Mouse (Mus musculus) embryo, embryonic 11 days (tissue): ENCODE measurements at regions not wholly inside any gene's neighbourhood (a gene's known extent, or its start where the extent isn't known, plus 50 kb on each side); places are given as distances from the start of the nearest gene placed in this dataset.
A peak's percentile ranks its signal among the peaks of the same experiment; 100 is the strongest.

Source experiments
- DNase-seq: peaks from one replicate; pipeline ENCODE4 v3.0.0-alpha.2; 2015

GRCm38 (mm10) chr10:24444572-24444971 lies 150.7 kb upstream of the Ccn2 start:
- DNase-seq: no peak

- no peak for DNase-seq
Measured at GRCm38 (mm10) chr10:24445036-24445435, 150.2 kb upstream of the Ccn2 start.

- no peak for DNase-seq
Measured at GRCm38 (mm10) chr10:24446168-24446567, 149.1 kb upstream of the Ccn2 start.

- no peak for DNase-seq
Measured at GRCm38 (mm10) chr10:24447135-24447534, 148.1 kb upstream of the Ccn2 start.

DNA sequence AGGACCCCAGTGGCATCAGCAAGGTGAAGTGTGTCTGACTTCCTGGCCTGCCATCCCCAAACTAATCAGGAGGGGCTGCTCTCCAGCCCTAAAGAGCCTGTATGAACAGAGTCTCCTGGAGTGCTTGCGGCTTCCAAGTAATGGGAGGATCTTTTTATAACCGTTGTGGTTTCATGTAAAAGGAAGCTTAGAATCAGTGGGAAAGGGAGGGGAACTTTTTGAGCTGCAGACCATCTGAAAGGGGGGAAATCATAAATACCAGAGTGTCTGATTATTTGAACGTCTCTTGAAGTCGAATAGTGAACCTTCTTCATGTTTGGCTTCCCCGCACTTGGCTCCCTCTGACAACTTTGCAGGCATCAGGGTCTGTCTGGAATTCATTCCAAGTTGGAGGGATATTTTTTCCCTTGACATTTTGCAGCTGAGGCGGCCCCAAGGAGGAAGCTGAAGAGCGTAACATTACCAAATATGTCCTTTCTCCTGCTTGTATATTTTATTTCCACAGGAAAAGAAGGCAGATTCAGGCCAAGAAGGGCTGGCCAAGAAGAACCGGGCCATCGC lies 147.2 kb upstream of the Ccn2 start:
- DNase-seq: no peak

GRCm38 (mm10) chr10:24453507-24453906 lies 141.7 kb upstream of the Ccn2 start:
- no peak for DNase-seq

DNA sequence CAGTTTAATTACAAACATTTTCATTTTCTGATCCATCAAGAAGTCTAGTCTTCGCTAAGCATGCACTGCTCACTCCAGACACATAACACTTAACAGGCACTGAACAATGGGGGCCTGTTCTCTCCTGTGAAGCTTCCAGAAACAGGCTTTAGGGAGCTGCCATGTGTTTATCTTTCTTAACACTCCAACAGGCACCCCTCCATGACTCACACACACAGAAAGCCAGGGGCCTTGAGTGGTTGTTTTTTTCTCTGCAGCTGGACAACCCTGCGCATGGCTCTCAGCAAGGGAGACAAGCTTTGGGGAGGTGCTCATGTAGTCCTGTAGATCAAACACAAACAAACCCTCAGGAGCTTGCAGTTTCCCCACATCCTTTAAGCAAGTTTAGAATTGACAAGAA lies 136.6 kb upstream of the Ccn2 start:
- peak; percentile 29 for DNase-seq

- DNase-seq: no peak
Measured at GRCm38 (mm10) chr10:24463873-24464272, 131.4 kb upstream of the Ccn2 start.

DNA sequence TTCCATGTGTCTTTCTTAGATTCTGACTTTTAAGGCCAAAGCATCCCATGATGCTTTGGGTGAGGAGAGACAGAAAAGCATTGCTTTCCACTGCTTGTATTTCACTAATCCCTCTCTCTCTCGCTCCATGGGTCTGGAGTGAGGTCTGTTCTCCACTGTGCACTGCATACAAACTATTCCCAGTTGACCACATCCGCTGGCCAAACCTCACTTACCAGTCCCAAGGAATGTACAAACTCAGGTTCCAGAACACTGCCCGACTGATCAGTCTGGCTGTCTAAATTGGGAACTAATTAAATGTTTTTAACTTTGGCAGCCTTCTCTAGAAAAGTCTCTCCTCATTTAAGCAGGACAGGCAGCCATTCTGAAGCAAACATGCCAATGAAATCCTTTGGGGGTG lies 130.9 kb upstream of the Ccn2 start:
- no peak for DNase-seq

GRCm38 (mm10) chr10:24469741-24470140 lies 125.5 kb upstream of the Ccn2 start:
- no peak for DNase-seq

GRCm38 (mm10) chr10:24471521-24471920 lies 123.7 kb upstream of the Ccn2 start:
- DNase-seq: no peak

- DNase-seq: no peak
Measured at GRCm38 (mm10) chr10:24476288-24476687, 119.0 kb upstream of the Ccn2 start.

DNA sequence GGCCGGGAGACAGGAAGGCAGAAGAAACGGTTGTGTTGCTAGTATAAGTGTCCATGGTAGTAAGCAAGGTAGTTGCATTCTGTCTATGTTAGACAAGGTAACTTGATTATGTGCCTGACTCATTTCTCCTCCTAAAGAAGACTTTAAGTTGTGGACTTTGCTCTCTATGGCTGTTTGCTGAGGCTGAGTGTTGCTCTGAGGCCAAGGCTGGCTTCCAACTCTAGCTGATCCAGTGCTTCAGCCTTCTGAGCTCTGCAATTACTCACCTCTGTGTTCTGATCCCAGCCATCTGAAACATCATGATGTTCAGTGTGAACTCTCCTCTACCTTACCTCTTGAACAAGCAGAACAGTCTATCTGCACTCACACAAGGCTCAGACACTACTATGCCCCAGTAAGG lies 116.7 kb upstream of the Ccn2 start:
- no peak for DNase-seq

DNA sequence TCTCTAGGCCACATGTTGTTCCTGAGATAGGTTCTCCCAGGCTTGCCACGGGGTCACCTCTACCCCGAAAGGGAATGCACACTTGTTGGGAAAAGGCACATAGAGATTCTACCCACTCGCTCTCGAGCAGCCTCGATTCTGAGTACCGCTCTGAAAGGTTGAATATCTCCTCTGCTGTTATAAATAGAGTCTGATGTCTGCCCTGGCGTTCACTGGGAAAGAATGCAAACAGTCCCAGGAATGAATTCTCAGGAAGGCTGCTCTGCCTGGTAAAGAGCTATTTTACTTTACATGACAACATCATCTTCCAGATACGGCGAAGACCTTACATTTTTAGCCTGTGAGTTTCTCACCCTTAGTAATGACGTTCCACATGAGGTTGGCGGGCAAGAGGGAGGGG lies 116.1 kb upstream of the Ccn2 start:
- no peak for DNase-seq

DNA sequence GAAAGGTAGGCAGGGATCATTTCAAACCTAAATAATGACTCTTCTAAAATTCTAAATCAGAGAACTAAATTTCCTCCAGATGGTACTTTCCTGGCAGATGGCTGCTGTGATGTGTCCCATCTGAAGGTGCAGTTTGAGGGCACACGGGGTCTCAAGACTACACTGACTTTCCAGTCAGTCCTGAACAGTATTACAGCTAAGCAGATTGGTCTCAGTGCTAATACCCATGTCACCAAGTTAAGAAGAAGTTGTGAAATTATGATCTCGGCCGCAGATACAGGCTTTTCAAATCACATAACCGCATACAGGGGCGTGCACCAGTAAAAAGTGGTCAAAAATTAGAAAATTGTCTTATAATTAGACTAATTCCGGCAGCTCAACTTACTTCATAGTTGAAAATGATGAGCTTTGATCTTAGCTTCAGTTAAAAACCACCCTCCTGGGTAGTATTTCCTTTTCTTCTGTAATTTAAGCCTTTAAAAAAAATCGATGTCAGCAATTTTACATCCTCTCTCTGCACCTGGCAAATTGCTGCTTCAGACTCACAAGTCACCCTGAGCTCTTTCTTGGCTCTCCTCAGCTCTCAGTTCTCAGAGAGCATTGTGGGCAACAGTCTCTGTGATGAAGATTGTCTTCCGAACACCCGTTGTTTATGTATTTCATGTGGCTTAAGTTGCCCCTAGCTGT lies 113.2 kb upstream of the Ccn2 start:
- peak; percentile 22 for DNase-seq

GRCm38 (mm10) chr10:24483053-24483452 lies 112.2 kb upstream of the Ccn2 start:
- DNase-seq: no peak

DNA sequence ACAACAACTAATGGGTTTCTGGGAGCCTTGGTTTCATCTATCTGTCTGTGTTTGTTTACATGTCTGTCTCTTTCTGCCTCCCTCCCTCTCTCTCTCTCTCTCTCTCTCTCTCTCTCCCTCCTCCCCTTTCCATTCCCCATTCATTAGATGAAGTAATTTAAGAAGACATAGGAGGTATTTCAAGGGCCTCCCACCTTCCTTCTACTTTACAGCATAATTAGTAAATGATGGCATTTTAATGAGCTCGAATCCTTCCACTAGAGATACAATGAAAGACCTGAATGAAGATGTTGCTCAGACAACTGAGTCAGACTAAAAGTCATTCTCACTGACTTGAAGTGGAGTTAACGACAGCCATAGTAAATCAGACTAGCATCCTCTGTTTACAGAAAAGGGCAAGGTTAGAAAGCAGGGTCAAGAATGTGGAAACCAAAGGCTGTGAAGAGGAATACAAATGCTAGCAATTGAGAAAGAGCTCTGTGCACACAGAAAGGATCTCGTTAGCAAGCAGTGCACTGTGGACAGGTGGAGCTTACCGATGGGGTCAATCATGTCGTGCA lies 111.1 kb upstream of the Ccn2 start:
- no peak for DNase-seq

DNA sequence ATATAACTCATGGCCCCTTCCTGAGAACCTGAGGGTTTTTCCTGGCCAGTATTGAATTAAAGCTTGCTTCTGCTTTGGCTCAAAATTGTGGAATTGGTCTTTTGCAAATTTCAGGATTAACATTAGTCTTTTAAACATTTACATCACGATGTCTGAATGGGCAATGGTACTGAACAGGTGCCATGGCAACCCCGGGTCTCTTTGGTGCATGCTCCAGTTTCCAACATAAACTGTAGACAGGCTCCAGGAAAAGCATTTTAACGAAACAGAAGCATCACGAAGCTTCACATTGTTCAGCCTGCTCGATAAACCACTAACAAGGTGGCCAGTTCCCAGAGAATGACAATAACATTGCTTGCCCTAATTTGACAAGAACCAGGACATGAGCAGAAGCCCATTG lies 109.8 kb upstream of the Ccn2 start:
- no peak for DNase-seq

GRCm38 (mm10) chr10:24486224-24486623 lies 109.0 kb upstream of the Ccn2 start:
- no peak for DNase-seq

- DNase-seq: no peak
Measured at GRCm38 (mm10) chr10:24487915-24488314, 107.3 kb upstream of the Ccn2 start.

DNA sequence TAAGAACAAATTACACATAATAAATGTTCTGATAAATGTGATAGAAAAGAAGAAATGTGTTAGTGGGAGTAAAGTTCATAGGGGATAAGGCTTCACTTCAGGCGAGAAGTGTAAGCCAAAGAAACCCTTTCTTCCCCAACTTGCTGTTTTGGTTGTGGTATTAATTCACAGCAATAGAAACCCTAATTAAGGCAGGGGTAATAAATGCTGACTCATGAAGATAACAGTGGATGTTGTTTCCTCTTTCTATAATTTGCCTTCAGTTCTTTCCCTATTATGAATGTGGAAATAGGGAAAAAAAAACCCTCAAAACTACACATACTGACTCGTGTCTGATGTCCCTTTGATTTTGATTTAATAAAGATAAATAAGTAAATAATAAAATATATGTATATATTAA lies 104.8 kb upstream of the Ccn2 start:
- DNase-seq: no peak

DNA sequence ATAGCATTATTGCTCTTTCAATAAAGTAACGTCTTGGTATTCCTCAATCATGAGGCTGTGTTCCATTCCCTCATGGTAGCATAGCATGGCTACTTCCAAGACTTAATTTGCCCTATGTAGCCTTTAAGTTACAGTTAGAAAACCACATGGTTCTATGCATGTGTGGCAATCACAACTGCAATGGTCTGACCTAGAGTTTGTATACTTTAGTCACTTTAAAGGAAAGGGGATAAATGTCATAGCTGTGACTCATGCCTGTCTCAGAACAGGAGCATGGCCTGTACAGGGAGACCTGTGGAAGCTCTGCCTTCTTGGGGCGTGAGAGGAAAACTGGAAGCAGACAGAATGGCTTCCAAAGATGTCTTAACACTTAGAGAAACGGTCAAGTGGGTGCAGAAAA lies 103.4 kb upstream of the Ccn2 start:
- DNase-seq: no peak

DNA sequence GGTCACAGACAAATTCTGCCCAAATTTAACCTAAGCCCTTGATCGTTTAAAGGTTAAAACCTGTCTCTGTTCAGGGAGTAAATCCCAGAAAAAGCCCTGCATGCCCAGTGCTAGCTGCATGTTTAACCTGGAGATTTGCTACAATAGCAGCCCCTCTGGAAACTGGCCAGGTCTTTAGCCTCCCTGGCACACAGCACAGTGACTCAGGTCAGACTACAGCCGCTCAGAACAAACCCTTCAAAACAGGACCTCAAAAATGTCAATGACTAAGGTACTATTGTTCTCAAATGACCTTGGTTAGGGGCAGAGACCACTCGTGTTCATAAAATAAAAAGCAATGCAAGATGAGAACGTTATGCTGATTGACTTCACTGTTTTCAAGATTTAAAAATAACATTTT lies 101.8 kb upstream of the Ccn2 start:
- DNase-seq: no peak

GRCm38 (mm10) chr10:24493936-24494335 lies 101.3 kb upstream of the Ccn2 start:
- no peak for DNase-seq
